Mouse (Mus musculus) left cerebral cortex, adult 11 months (tissue): Measurements from ENCODE around the gene Dennd1b.

Experiments used
- DNase-seq: peaks from one replicate; pipeline ENCODE4 v3.0.0; 2022; ENCODE audit warnings: low spot score

Dennd1b gene

DNA sequence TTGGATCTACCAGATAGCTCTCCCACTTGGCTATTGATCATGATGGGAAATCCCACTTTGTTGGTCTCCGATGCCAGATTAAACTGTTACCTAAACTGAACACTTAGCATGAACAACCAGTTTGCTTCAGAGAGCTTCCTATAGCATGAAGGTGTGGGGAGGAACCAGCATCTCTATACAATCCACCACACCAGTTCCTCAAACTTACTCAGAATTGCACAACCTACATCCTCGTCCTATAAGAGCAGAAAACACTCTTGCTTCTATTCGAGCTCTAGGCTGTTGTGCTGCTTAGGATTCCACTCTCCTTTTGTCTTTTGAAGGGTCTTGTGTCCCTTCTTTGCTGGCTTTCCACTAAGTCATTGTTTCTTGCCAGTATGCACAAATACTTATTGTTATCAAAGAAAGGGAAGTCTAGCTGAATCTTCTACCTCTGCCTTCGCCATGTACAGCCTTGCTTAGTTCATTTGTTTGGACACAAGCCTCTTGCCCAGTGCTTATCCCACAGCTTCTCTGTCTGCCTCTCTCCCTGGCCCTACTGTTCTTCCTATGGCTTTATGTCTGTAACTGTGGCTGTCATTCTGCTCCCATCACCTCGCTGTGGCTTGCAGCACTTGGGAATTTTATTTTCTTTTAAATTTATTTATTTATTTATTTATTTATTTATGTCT is 52.0 kb downstream of the Dennd1b start:
- DNase-seq = no peak

DNA sequence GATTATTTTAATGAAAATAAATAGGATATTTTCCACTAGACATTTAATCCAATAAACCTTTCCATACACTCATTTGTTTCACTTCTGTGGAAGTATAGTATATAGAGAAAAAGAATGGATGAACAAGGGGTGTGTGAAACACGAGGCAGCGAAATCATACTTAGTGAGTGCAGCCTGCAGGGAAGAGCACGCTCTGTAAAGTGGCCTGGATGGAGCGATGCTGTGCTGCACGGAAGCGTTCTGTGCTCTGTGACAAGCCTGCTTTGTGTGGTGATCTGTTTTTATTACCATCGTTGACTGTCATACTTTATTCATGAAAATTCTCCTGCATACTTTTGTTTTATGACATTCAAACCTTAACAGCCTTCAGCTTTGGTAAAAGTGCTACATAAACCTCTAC is 58.1 kb downstream of the Dennd1b start:
- no peak for DNase-seq

DNA sequence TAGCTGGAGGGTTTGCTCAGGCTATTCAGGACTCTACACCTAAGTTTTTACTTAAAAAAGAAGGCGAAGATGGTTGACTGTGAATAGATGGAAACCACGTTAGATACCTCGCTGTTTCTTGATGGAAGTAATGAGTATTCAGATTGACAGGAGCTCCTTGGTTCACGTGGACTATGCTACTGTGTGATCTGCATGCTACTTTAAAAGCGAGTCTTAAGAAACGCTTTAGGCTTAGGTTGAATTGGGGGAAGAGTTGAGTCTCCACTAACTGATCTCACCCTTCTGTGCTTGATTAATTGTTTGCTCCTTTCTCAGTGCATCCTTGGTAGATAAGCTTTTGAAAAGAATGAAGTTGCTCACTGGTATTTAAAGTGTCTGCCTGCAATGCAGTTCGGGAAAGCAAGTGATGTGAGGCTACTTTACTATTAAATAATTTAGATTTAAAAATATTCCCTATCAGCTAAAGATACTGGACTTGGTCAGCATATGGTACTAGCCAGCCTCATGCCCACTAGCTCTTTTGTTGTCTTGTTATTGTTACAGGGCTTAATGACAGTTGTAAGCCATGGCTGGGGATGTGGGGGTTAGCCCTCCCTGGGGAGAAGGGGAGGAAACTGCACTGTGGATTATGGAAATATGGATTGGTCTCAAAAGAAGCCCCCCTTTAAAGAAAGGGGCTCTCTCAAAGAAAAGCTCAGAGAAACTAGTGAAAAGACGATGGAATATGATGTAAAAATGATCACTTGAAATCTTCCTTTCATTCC is 62.8 kb downstream of the Dennd1b start:
- no peak for DNase-seq

DNA sequence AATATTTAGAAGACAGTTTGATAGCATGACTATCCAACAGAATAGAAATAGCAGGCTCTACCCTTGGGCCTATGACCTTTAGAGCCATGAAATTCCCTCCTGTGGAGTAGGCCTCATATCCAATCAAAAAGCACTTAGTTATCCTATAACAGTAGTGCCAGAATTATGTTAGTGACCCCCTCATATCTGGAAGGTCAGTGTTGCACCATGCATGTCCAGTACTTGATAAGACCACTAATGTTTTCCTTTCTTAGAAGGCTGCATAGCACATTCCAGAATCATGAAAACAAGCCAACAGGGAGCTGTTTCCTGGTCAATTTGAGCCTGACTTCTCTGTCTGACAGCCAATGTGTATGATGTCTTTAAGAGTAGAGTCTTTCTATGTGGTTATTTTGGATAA is 66.3 kb downstream of the Dennd1b start:
- no peak for DNase-seq

DNA sequence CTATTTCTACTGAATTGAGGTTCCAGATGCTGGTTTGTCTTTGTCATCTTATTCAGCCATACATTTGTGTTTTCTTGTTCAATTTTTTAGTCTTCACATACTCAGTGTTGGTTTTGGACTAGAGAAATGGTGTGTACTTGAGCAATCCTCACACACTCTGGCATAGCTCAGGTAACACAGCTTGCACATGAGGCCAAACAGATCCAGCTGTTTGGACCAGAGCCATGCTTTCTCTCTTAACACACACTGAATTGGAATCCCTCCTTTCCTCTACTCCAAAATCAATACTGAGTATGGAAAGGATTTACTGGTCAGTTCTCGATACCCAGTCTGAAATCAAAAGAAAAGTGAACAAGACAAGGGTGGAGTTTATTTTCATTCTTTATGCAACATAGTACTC is 69.2 kb downstream of the Dennd1b start:
- no peak for DNase-seq

DNA sequence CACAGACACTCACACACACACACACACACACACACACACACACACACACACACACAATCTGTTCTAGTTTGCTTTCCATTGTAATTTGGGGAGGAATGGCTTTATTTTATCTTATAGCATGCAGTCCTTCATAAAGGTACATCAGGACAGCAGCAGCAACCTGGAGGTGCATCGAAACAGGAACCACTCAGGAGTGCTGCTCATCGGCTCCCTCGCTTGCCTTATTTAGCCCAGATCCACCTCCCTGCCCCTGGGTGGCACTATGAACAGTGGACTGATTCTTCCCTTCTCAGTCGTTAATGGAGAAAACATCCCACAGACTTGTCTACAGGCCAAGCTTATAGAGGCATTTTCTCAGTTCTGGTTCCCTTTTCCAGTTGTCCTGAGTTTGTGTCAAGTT is 71.9 kb downstream of the Dennd1b start:
- no peak for DNase-seq

DNA sequence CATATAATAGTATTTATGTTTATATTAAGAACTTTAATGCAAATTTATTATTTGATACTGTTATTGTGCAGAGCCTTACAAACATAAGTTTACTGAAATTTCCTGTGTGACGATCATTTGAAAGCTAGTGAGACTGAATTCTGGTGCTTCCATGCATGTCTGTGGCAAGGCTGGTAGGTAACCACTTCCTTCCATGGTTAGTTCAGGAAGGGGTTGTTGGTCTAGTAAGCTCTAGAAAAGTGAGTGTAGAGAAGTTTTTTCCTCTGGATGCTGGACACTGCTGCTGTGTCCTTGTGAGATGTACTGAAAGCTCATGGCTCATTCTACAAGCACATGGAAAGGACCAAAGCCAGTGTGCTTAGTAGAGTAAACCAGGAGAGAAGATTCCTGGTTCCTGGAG is 73.1 kb downstream of the Dennd1b start:
- no peak for DNase-seq

DNA sequence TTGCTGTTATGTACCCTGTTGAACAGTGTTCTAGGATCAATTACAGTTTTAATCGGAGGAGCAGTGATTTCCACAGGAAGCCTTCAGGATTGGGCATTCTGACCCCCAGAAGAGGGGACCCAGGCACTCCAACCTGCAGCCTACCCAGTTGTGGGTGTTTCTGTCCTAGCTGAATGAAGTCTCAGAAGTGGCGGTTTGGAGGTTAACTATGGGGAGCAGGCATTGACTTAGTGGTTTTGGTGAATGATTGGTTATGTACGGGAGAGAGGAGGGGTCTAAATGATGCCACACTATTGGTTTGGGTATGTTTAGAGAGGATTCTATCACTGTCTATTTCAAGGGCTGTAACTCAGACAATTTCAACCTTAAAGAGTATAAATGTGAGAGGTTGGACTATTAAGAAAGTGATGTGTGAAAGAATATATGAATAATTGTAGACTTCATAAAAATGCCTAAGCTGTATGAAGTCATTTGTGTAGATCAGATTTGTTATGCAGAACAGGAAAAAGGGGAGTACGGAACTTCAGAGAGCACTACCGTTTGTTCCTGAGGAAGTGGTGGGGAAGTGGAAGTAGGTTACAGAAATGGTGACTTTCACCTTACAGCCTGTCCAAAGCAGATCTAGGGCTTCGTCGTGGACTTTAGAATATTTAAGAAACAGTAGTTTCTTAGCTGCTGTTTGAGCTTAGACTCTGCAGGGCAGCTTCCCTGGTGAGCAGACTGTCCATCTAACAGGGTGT is 73.7 kb downstream of the Dennd1b start:
- DNase-seq = no peak

DNA sequence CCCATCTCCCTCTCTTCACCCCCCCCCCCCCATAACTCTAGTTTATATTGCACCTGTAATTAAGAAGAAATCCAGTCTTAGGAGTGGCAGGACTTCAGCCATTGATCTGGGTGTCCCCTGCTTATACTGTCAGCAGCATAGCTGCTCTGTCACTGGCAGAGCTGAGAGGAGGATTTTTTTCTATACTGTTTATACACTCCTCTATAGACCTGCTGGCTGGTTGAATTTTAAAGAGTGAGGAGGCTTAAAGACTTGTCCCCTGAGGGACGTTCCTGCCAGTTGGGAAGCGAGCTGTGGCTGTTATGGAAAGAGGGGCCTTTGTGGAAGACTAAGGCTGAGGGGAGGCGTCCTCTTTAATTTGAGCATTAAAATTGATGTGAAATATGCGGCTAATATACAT is 74.8 kb downstream of the Dennd1b start:
- no peak for DNase-seq

DNA sequence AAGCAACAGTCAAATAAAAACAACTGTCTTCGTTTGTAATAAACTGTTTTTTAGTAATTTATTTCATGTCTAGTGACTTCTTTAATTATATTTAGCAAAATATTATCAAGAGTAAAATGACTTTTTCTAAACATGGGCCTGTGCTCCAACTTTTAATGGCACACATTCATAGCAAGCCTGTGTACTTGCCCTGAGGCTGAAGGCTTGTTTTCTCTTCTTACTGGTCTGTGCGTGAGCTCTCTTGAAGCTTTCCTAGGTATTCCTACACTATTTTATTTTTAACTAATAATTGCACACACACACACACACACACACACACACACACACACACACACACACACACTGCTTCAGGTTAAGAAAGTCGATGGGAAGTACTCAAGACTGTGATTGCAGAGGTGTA is 75.4 kb downstream of the Dennd1b start:
- DNase-seq = no peak

DNA sequence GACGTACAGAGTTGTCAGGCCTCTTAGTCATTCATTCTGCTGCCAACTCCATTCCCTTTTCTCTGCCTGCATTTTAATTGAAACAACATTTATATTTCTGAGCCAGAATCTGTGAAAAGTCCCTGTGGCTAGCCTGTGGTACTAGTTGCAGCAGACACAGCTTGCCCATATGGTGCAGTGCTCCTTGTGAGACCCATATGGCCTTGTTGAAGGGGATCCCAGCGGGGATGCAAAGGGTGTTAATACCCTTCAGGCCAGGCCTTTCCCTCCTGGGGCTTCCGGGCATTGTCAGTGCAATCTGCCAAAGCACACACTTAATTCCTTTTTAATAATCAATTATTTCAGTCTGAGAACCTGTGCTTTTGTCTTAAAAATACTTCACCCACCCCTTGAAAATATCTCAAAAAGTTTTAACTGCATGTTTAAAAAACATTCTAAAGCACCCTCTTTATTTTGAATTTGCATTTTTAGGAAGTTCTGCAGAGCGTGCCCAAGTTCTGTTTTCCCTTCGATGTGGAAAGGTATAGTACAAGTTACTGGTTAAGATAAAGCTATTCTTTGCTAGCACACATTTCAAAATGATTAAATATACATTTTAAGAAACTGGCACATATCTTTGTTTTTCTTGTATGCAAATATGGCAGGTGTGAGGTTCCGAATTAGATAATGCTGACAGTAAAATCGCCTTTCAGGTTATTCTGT is 76.4 kb downstream of the Dennd1b start:
- no peak for DNase-seq

DNA sequence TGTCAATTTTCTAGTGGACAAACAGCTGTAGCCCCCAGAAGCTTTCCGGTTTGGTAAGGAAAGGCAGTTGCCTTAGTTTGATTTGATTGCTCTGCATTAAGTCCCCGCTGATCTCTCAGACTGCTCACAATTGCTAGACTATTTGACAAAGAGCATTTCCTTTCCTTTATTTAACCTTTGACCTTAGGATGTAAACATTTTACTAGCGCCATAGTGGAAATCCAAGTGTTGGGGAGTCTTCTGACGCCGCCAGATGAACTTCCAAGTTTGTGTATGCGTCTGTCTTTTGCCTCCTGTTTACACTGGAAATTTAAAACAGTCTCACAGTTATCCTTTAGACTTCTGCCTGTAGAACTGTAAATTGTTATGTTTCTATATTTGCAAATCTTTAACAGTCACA is 85.8 kb downstream of the Dennd1b start:
- no peak for DNase-seq

DNA sequence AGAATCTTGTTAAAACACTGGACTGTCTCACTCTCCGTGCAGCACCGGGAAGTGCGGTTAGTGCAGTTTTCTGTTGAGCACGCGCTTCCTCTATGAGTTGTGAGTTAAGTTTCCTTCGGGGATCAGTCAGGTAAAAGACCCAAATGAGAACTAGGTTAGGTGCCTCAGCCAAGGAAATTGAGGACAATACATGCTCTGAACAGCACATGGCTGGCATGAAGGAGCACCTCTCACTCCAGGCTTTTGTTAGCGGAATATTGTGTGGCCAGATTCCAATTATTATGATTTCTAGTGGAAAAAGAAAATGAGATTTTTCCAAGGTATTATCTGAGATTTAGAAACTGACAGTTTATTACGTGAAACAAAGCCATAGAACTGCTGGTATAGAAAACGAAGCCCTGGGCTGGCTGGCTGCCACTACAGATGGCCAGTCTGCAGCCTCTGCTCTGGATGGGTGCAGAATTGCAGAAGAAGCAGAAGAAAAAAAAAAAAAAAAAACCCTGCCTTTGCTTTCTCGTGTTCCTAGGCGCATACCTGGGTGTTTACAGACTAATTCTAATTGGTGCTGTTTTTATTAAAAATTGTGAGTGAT is 86.7 kb downstream of the Dennd1b start:
- no peak for DNase-seq

DNA sequence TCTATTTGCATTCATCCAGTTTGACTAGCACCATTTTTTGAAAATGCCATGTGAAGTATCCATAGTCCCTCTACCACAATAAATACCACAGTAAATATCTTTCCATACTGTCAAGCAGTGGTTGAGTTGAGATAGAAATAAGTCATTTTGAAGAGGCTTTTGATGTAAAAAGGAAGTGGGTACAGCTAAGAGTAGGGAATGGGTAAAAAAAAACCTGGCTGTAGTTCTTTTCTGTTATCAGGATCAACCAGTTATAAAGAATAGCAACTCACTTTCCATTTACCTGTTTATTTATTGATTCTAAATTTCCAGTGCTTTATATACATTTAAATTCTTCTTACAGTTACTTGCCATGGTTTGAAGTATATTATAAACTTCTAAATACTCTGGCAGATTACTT is 89.8 kb downstream of the Dennd1b start:
- DNase-seq = no peak

DNA sequence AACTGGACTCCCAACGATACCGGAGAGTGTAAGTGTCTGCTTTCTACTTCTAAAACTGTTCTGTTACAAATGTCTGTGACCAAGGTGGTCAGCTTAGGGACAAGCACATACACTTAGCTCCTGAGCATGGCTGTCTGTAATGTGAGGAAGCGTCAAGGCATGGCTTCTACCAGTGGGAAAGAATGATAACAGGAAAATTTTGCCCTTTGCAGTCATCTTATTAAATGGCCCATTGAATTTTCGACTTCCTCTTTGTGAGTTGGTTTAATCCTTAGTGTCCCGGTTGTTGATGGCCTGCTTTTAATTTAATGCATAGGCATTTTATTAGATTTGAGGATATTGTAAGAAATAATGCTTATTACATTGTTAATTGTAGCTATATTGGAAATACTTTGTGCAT is 97.1 kb downstream of the Dennd1b start:
- no peak for DNase-seq

DNA sequence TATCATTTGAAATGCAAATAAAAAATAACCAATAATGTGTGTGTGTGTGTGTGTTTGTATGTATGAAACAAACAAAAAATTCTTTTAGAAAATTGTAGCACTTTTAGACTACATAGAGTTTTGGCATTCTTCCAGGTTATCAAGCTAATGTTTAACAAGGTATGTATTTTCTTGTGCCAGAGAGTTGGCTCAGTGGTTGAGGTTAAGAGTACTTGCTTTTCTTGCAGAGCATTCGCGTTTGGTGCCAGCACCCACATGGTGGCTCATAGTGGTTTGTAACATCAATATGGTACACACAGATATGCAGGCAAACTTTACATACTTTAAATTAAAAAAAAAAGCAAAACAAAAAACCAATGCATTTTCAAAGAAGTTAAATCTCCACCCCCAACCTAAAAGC is 101.5 kb downstream of the Dennd1b start:
- no peak for DNase-seq

DNA sequence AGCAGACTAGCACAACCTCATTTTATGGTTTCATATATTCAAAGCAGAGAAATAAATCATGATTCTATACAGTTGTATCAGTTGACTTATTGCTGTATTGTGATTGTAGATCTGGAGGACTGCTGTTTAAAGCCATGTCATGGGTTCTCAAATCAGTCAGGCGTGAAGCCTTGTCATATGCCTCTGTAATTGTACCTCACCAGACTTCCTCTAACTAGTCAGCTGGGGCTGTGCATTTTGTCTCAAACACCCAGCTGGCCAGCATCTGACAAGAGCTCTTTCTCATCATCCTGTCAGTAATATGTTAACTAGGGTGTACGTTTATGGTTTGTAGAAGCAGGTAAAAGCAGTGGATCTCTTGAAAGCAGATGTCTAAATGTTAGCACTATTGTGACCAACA is 104.0 kb downstream of the Dennd1b start:
- no peak for DNase-seq

DNA sequence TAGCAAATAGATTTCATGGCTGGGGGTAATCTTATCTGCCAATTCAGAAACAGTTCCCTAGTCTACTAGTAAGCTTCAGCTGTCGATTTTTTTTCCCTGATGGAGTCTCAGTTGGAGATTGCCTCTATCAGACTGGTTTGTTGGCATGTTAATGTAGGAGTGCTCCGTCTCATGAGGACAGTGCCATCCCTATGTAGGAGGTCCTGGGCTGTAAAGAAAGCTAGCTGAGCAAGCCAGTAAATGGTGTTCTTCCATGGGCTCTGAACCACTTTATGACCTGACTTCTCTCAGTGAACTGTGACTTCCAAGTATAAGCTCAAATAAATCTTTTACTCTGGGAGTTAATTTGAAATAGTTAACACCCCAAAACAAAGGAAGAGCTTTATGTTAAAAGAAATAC is 107.8 kb downstream of the Dennd1b start:
- DNase-seq = no peak

DNA sequence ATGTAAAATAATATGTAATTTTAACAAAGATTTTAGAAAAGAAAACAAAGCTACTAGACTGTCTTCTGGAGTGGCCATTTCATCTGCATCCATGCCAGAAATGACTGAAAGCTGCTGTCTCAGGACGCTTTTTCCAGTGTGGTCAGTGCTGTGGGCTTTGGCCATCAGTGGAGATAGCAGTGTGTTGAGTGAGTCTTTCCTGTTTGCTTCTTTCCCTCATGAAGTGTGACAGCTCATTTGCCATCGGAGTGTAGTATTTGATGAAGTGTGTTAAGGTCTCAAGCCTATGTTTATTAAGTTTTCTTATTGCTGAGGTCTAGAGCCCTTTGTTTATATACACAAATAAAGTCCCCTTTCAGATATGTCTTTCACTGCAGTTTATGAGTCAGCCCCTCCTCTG is 112.4 kb downstream of the Dennd1b start:
- DNase-seq = no peak

DNA sequence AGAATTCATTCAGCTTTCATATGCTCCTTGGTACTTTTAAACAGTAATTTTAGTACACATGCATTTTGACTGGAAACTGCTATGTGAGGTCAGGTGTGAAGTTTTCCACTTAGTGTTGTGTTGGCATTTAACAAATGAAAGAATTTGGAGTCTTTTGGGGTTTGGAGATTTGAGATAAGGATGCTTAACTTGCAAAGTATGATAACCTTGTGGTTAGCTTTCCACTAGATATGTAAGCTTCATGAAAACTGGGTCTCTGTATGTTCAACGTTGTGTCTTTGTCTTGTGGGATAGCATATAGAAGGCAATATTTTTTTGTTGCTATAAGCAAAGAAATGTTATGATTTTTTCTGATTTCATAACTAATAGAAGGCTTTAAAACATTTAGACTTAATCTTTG is 114.8 kb downstream of the Dennd1b start:
- DNase-seq = no peak

DNA sequence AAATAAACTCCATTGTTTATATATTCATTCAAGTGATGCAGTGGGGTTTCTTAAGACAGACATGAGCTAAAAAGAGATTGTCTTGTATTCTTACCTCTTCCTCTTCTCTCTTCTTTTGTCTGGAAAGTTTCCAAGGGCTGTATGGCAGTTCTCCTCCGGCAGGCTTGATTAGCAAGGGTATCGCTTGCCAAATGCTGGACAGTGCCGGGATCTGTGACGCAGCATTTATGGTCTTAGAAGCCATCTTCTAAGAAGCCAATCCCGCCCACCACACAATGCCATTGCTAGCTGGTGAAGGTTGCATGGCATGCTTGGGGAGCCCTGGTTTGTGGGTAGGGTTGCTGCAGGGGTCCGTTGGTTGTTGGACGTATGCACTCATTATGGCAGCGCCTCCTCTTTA is 115.8 kb downstream of the Dennd1b start:
- DNase-seq = no peak

DNA sequence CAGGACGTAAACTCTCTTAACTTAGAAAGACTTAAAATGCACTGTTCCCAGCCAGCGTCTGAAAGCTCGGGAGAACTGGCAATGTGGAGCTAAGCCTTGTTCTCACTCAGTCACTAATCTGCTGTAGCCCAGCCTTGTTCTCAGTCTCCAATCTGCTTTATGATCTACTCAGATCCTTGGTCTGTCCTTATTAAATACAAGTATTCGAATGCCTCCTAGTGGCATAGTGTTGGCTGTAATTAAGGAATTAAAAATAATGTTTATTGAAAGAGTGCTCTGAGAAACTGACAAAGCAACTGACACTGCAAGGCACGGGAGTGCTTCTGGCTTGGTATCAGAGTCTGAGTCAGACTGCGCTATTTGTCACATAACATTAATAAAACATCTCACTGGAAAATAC is 116.3 kb downstream of the Dennd1b start:
- peak; percentile 37 for DNase-seq
